Mouse (Mus musculus) fibroblast of lung, adult 2 months (primary cell): Measurements from ENCODE around the gene Paip2b.
"Not testable (repeated sequence)": the region's sequence is repeated elsewhere in the genome, so short reads cannot be mapped to it uniquely, and the experiment has no call there.

Experiments used
- DNase-seq: peaks from one replicate; pipeline ENCODE4 v3.0.0-alpha.2; 2011; ENCODE audit warnings: low read depth

Paip2b gene

GRCm38 (mm10) chr6:83796686-83797085, 34.9 kb downstream of the Paip2b start:
- no peak for DNase-seq

- DNase-seq: no peak
These were observed 36.0 kb downstream of the Paip2b start for GRCm38 (mm10) chr6:83795492-83795900.

- peak; percentile 91 for DNase-seq
These were observed 36.7 kb downstream of the Paip2b start, which contains the start of gene Nagk for GRCm38 (mm10) chr6:83794760-83795296. Gene Nagk, plus strand, starts transcription at chr6:83794982.

GRCm38 (mm10) chr6:83791251-83791890, 40.2 kb downstream of the Paip2b start:
- no peak for DNase-seq

- DNase-seq: not testable (repeated sequence)
These were observed 41.0 kb downstream of the Paip2b start for GRCm38 (mm10) chr6:83790533-83790932.

GRCm38 (mm10) chr6:83788554-83788953, 43.0 kb downstream of the Paip2b start:
- no peak for DNase-seq

- no peak for DNase-seq
These were observed 45.1 kb downstream of the Paip2b start for GRCm38 (mm10) chr6:83786426-83786825.

GRCm38 (mm10) chr6:83779026-83779425, 52.5 kb downstream of the Paip2b start:
- peak; percentile 36 for DNase-seq

- DNase-seq: no peak
These were observed 53.2 kb downstream of the Paip2b start for GRCm38 (mm10) chr6:83778306-83778705.

- peak; percentile 73 for DNase-seq
These were observed 55.8 kb downstream of the Paip2b start, which contains the start of gene Tex261 for GRCm38 (mm10) chr6:83775638-83776293. Gene Tex261, minus strand, starts transcription at chr6:83775813.

GRCm38 (mm10) chr6:83774781-83775563, 56.6 kb downstream of the Paip2b start:
- DNase-seq: no peak

- peak; percentile 43 for DNase-seq
These were observed 57.4 kb downstream of the Paip2b start for GRCm38 (mm10) chr6:83774126-83774525.

GRCm38 (mm10) chr6:83768485-83768884, 63.1 kb downstream of the Paip2b start:
- no peak for DNase-seq

- no peak for DNase-seq
These were observed 64.6 kb downstream of the Paip2b start for GRCm38 (mm10) chr6:83766982-83767381.

- no peak for DNase-seq
These were observed 68.6 kb downstream of the Paip2b start for GRCm38 (mm10) chr6:83762880-83763431.

- no peak for DNase-seq
These were observed 69.2 kb downstream of the Paip2b start, which contains the start of gene Ankrd53 for GRCm38 (mm10) chr6:83762344-83762743. Gene Ankrd53, plus strand, starts transcription at chr6:83762644.

GRCm38 (mm10) chr6:83756051-83756450, 75.5 kb downstream of the Paip2b start:
- DNase-seq: no peak
